Mouse (Mus musculus) E14TG2a.4 (cell line): ENCODE data around the gene Inppl1.

Source experiments
- CTCF ChIP-seq: conservative IDR thresholded peaks from 2 replicates; pipeline ENCODE4 v1.5.1; 2014; ENCODE audit warnings: low read length
- NANOG ChIP-seq: IDR thresholded peaks from 2 replicates; pipeline ENCODE4 v1.6.1; 2014; ENCODE audit warnings: borderline replicate concordance, low read length, mixed read lengths
- POU5F1 ChIP-seq: IDR thresholded peaks from 2 replicates; pipeline ENCODE4 v1.6.1; 2014; ENCODE audit warnings: low read length, borderline replicate concordance

DNA sequence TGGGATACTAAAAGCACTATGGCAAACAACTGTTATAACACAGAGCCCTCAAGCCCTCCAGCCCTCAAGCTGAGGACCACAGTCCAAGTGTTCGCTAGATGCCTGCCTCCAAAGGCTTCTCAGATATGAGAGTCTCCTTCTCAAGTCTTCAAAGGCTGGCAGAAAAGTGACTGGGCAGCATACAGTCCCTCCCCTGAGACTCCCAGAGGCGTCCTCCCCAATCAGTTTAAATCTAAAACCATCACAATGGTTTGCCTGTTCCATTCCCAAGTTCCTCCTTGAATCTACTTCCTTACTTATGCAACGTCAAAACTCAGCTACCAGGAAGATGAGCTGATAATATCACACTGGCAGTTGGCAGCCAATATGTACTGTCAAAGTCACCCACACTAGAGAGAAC is 25.4 kb upstream of the Inppl1 start, which contains the start of gene Anapc15:
- TF ChIP-seq CTCF = no peak
- TF ChIP-seq POU5F1 = no peak
- no peak for TF ChIP-seq NANOG
